Mouse (Mus musculus): Measurements from ENCODE around the gene Ell.

GRCm38 (mm10) chr8:70490880-70491495, 48.3 kb upstream of the Ell start:
- TF ChIP-seq POLR2A (IDR thresholded peaks at IDR 0.05; ENCODE audit: borderline replicate concordance, insufficient read depth, low read length) (no peak), CTCF (IDR thresholded peaks at IDR 0.05; ENCODE audit: borderline replicate concordance, insufficient read depth, low read depth, low read length) (no peak)
